Mouse (Mus musculus): ENCODE measurements around the gene Fam199x.

Fam199x gene

GRCm38 (mm10) chrX:137049425-137050225 lies at the start of gene Fam199x:
Gene Fam199x, plus strand, starts transcription at chrX:137049594.
- DNase-seq = peak; percentile 80 to 87

GRCm38 (mm10) chrX:137015099-137015709 lies 34.2 kb upstream of the Fam199x start:
- peak; percentile 60 to 66 for DNase-seq

GRCm38 (mm10) chrX:137017668-137018067 lies 31.7 kb upstream of the Fam199x start:
- no peak for DNase-seq

- DNase-seq = peak; percentile 75 to 81
These were observed 30.1 kb upstream of the Fam199x start for GRCm38 (mm10) chrX:137019310-137019709.

- DNase-seq = no peak
These were observed 18.5 kb upstream of the Fam199x start for GRCm38 (mm10) chrX:137030916-137031315.

GRCm38 (mm10) chrX:137031726-137032125 lies 17.7 kb upstream of the Fam199x start:
- no peak for DNase-seq

GRCm38 (mm10) chrX:137034322-137034721 lies 15.1 kb upstream of the Fam199x start:
- no peak for DNase-seq

GRCm38 (mm10) chrX:137037470-137037999 lies 11.9 kb upstream of the Fam199x start:
- no peak for DNase-seq

GRCm38 (mm10) chrX:137038000-137038483 lies 11.4 kb upstream of the Fam199x start, which contains the start of gene Slc25a53:
Gene Slc25a53, minus strand, starts transcription at chrX:137038302.
- DNase-seq = peak; percentile 91 to 94

- no peak for DNase-seq
These were observed 10.9 kb upstream of the Fam199x start for GRCm38 (mm10) chrX:137038502-137038901.

GRCm38 (mm10) chrX:137049060-137049424 lies 352 bp upstream of the Fam199x start:
- DNase-seq = no peak

GRCm38 (mm10) chrX:137063202-137063601 lies 13.8 kb downstream of the Fam199x start:
- no peak for DNase-seq

GRCm38 (mm10) chrX:137104531-137104930 lies 55.1 kb downstream of the Fam199x start:
- no peak for DNase-seq

GRCm38 (mm10) chrX:137106498-137106897 lies 57.1 kb downstream of the Fam199x start:
- no peak for DNase-seq

GRCm38 (mm10) chrX:137118097-137118746 lies 68.8 kb downstream of the Fam199x start:
- peak; percentile 76 to 84 for DNase-seq

- no peak for DNase-seq
These were observed 70.5 kb downstream of the Fam199x start for GRCm38 (mm10) chrX:137119675-137120423.

GRCm38 (mm10) chrX:137121718-137122117 lies 72.3 kb downstream of the Fam199x start, which contains the start of gene Esx1:
Gene Esx1, minus strand, starts transcription at chrX:137122083.
- DNase-seq = no peak

GRCm38 (mm10) chrX:137127542-137127941 lies 78.1 kb downstream of the Fam199x start:
- DNase-seq = no peak
